Mouse (Mus musculus): ENCODE measurements around the gene Ptprm.

Gene Ptprm

GRCm38 (mm10) chr17:66708748-66709147 is 645.5 kb downstream of the Ptprm start:
- no peak for DNase-seq

DNA sequence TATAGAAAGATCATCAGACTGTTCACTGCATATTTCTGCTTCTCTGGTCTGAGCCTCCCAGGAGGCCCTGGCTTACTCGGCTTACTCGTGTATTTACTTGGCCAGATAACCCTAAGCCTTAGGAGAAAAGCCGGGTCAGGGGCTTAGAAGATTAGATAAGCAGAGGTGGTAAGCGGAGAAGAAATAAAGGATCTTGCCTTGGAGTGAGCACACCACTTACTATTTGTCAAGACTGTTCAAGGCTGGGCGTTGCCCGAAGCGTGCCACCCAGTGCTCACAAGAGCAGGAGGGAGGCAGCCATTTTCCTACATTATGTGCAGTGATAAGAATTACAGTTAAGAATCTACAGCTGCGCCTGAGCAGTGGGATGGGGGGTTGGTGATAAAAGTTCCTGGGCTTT is 646.6 kb downstream of the Ptprm start:
- DNase-seq: no peak

- peak; percentile 52 to 53 for DNase-seq
Observed at GRCm38 (mm10) chr17:66701358-66702184, 652.7 kb downstream of the Ptprm start.

- no peak for DNase-seq
Observed at GRCm38 (mm10) chr17:66699896-66700295, 654.4 kb downstream of the Ptprm start.

DNA sequence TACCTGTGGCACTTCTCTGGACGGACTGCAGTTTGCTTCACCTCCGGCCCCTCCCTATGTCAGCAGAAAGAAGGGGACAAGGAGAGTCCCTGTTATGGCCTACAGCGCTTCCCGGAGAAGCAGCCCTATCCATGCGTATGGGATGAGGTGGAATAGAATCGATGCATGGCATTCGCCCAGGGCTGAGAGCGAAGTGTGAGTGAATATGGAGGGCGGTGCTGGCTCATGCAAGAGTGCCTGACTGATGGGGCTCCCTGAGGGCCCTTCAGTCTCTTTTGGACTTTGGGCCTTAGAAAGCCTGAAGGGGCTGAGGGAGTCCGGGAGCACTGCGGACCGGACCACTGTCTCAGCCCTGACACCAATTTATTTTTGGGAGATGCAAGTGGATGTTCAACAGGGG is 656.6 kb downstream of the Ptprm start:
- DNase-seq: no peak

DNA sequence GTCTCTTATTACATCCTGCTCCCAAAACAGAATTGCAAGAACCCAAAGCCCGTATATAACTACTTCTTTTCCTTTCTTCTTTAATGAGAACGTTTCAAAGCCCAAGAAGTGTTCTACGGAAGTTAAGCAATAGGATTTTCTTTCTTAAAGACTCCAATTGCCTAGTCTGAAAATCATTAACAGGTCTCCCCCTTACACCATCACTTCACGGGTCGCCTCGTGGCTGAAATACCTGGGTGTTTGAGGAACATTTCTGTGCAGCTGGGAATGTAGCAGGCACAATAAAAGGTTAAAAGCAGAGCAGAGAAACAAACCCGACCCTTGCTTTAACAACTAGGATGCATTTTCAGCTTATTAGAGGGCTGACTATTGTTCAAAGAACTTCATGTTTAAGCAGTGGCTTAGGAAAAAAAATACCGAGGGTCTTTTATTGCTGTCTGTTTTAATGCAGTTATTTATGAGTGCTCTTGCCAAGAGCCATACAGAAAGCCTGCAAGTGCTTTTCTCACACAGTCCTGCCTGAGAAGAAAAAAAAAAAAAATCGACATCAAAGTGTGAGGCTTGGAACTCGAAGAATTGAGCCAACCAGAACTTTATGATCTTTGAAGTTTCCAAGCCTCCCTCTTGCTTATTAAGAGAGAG is 657.6 kb downstream of the Ptprm start:
- no peak for DNase-seq

- no peak for DNase-seq
Observed at GRCm38 (mm10) chr17:66694326-66694725, 659.9 kb downstream of the Ptprm start.

- no peak for DNase-seq
Observed at GRCm38 (mm10) chr17:66693676-66694304, 660.5 kb downstream of the Ptprm start.

GRCm38 (mm10) chr17:66692941-66693675 is 661.1 kb downstream of the Ptprm start:
- no peak for DNase-seq

DNA sequence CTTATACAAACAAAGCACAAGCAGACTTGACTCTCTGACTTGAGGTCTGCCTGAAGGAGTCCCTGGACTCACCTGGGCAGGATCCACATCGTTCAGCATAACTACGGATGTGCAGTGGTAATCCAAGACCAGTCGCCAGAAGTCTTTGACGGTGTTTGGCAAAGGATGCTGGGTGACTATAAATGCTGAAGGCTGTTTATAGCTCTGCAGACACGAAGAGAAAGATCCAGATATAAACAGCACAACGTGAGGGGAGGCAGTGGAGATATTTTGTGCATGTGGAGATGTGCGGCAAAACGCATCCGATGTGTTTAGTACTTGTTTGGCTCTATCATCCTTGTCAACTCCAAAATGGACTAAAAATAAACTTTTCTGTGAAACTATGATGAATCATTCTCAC is 666.1 kb downstream of the Ptprm start:
- DNase-seq: no peak

GRCm38 (mm10) chr17:66687543-66687942 is 666.7 kb downstream of the Ptprm start:
- no peak for DNase-seq

GRCm38 (mm10) chr17:66686701-66687489 is 667.4 kb downstream of the Ptprm start:
- DNase-seq: peak; percentile 75 to 76

GRCm38 (mm10) chr17:66683411-66683810 is 670.8 kb downstream of the Ptprm start:
- DNase-seq: no peak

- peak; percentile 81 to 84 for DNase-seq
Observed at GRCm38 (mm10) chr17:66680662-66681061, 673.6 kb downstream of the Ptprm start.

DNA sequence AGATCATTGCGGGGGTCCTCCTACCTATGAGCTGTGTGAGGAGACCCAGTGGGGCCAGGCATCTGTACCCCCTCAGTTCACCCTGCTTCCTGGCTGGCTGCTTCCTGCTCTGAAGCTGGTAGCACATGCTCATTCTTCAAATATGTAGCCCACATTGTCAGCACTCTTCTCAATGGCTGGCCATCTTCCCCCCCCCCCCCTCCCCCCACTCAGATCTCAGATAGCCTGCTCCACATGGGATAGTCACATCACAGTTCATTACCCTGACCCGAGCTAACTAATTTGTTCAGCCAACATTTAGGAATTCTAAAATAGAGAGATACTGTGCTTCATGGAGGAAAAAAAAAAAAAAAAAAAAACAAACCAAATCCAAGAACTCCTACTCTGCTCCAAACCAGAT is 679.6 kb downstream of the Ptprm start:
- DNase-seq: no peak

DNA sequence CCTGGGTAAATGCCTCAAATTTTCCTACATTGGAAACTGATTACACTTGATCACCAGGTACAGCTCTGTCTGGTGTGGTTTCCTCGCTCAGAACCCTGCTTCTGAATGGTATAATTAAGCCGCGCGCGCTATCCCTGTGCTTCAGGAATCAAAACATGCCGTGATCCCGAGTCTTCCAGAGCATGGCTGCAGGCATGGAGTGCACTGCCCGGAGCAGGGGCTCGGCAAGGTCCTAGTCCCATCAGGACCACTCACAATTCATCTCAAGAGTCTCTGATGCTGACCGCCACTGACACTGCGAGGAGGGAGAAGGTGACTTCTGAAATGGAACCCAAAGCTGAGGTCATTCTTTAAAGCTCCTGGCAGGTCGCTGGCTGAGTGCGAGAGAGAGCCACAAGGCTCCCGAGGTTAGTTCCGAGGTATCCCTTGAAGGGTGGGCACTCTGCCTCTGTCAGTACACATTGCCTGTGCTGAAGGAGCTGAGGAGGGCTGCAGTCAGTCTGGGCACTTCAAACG is 682.5 kb downstream of the Ptprm start:
- DNase-seq: no peak

DNA sequence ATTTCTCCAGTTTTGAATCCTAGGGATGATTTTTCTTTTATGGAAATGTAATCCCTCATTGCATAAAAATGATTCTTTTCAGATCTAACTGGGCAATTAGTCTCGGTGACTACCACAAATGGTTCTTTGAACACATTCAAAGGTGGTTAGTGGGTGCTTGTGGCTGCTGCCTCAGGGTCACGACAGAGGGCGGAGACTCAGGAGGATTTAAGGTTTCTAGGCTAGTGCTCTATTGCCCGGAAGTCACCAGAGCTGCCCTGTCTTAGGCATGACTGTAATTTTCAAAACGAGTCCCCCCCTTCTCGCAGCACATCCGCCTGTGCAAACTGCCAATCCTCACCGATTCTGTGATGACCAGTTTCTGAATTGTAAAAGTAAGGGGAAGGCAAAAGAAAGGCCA is 683.0 kb downstream of the Ptprm start:
- DNase-seq: no peak

- no peak for DNase-seq
Observed at GRCm38 (mm10) chr17:66665791-66666190, 688.5 kb downstream of the Ptprm start.

DNA sequence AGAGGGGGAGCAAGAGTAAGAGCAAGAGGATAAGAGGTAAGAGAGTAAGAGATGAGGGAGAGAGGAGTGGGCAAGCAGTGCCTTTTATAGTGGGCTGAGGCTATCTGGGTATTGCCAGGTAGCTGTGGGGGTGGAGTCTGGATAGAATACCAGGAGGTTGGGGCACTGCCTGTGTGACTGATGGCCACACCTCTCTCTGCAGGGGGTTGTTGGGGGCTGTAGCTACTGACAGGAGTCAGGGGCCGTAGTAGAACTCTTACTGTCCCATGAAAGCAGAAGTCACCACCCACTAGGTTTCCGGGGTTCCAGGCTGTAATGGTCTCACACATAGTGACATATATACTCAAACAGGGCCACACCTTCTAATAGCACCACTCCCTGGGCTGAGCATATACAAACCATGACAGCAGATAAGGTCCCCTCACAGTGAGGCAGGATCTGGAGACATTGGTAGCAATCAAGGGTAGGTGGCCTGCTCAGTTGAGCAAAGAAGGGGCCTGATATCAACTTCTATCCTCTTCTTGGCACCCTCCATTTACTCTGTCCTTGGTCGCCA is 689.0 kb downstream of the Ptprm start:
- DNase-seq: no peak

GRCm38 (mm10) chr17:66664796-66665195 is 689.5 kb downstream of the Ptprm start:
- no peak for DNase-seq

DNA sequence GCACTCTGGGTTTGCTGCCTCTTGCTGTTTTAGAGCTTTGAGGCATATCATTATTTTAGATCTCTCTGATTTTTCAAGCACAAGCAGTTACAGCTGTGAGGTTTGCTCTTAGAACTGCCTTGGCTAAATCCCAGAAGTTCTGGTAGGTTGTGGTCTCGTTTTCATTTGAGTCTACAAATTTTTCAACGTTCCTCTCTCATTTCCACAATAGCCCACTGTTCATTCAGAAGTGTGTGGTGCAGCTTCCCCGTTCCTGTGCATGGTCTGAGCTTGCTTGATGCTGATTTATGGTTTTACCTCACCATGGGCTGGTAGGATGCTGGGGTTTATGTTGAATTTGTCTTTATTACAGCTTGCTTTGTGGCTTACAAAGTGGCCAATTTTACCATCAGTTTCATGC is 695.0 kb downstream of the Ptprm start:
- no peak for DNase-seq

Data from cerebellum, postnatal 10 days (tissue).